Mouse (Mus musculus): ENCODE data around the gene Slc50a1. TPM values are rescaled to one million over a fixed set of nuclear protein-coding genes. Genes with fewer than 3 reads are reported as not detected.

Gene Slc50a1
- polyA plus RNA-seq (2011; ENCODE audit: insufficient read length, low read depth, missing spikeins), result 91.5 and 103 TPM in 2 replicates

DNA sequence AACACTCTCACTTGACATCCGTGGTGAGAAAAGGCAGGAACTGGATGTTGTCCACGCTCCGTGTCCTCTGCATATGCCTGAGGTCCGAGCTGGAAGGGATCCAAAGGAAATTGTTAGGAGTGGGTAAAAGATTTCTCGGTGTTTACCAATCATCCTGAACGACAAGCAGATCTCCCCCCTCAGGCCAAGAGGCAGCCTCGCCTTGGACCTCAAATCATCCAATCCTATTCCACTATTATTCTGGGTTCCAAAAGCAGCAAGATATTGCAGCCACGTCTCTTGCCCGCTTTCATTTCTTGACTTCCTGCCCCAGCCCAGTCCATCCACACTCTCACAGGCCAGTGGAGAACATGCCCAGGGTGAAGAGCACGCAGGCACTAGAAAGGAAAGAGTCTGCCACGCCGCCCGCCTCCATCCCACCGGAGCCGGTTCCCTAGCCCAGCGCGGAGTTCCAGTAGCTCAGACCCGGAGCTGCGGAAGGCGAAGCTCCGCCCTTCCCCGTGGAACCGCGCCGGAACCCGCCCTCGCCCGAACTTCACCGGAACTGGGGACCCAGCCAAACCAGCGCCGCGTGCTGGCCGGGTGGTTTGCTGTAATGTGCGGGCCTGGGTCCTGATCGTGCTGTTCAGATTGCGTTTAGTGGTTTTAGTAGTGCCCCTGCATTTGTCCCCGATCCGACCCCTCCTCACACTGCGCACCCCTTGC is at the start of gene Slc50a1:
Gene Slc50a1, minus strand, starts transcription at position 520 of the 705 bp plus-strand sequence.
- peaks cover 4% of the 10 kb centered on the region; the same call in 1 of the 2 replicates for H3K4me1 ChIP-seq (ENCODE audit: control insufficient read depth, insufficient read depth, low read length)
- TF ChIP-seq POLR2A (IDR thresholded peaks at IDR 0.05; ENCODE audit: low read depth, low read length), result peak; percentile 88
- peak; percentile 16; the same call in 1 of the 2 replicates for TF ChIP-seq CTCF (IDR thresholded peaks at IDR 0.05; ENCODE audit: borderline replicate concordance, insufficient read depth, low read length)
- peak within 1 kb of the TSS; percentile 78 for H3K27ac ChIP-seq (ENCODE audit: insufficient read depth, low read length)
- peak within 1 kb of the TSS; percentile 55 for H3K4me3 ChIP-seq (ENCODE audit: insufficient read depth, low read length)

GRCm38 (mm10) chr3:89319591-89320350 is 49.4 kb upstream of the Slc50a1 start:
- H3K27ac ChIP-seq (ENCODE audit: insufficient read depth, low read length), result no peak overlapping the region
- 0 out of 2 replicates have a peak overlapping the region, but pooled peaks have one; percentile 10 for H3K4me3 ChIP-seq (ENCODE audit: insufficient read depth, low read length)
- no peak for TF ChIP-seq POLR2A (IDR thresholded peaks at IDR 0.05; ENCODE audit: low read depth, low read length)
- TF ChIP-seq CTCF (IDR thresholded peaks at IDR 0.05; ENCODE audit: borderline replicate concordance, insufficient read depth, low read length), result no peak
- no peaks in the 10 kb centered on the region for H3K4me1 ChIP-seq (ENCODE audit: control insufficient read depth, insufficient read depth, low read length)

DNA sequence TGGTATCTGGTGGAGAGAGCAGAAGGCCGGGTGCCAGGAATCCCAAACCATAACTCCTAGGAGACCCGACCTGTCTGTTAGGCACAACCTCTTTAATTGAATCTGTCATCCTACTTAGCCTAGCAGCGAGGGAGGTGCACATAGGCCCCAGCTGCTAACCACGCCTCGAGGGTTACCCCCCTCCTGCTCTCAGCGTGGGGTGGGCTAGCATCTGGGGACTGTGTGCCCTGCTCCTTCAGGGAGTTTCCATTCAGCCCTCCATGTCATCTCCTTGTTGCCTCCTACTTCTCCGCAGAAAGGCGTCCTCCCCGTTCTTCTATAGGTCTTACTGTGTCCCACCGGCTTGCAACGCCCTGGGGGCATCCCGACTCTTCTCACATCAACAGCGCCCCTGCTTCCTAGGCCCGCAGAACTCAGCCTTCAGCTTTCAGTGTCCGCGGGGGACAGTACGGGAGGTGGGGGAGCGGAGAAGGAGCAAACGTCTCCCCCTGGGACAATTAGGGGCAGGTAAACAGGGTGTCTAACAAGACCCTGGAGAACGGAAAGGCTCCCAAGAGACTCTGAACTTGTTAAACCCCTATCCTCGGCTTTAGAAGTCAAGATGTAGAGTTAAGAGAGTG is 48.7 kb upstream of the Slc50a1 start:
- Histone ChIP-seq H3K4me1 (ENCODE audit: control insufficient read depth, insufficient read depth, low read length) (no peaks in the 10 kb centered on the region), H3K4me3 (ENCODE audit: insufficient read depth, low read length) (no peak overlapping the region), H3K27ac (ENCODE audit: insufficient read depth, low read length) (no peak overlapping the region)
- TF ChIP-seq CTCF (IDR thresholded peaks at IDR 0.05; ENCODE audit: borderline replicate concordance, insufficient read depth, low read length), result no peak
- TF ChIP-seq POLR2A (IDR thresholded peaks at IDR 0.05; ENCODE audit: low read depth, low read length), result no peak

- no peaks in the 10 kb centered on the region for H3K4me1 ChIP-seq (ENCODE audit: control insufficient read depth, insufficient read depth, low read length)
- no peak overlapping the region for H3K4me3 ChIP-seq (ENCODE audit: insufficient read depth, low read length)
- H3K27ac ChIP-seq (ENCODE audit: insufficient read depth, low read length), result no peak overlapping the region
- TF ChIP-seq CTCF (IDR thresholded peaks at IDR 0.05; ENCODE audit: borderline replicate concordance, insufficient read depth, low read length), result no peak
- no peak for TF ChIP-seq POLR2A (IDR thresholded peaks at IDR 0.05; ENCODE audit: low read depth, low read length)
Observed at GRCm38 (mm10) chr3:89318316-89318715, 47.9 kb upstream of the Slc50a1 start.

GRCm38 (mm10) chr3:89317246-89317645 is 46.9 kb upstream of the Slc50a1 start:
- H3K4me1 ChIP-seq (ENCODE audit: control insufficient read depth, insufficient read depth, low read length), result no peaks in the 10 kb centered on the region
- no peak for TF ChIP-seq CTCF (IDR thresholded peaks at IDR 0.05; ENCODE audit: borderline replicate concordance, insufficient read depth, low read length)
- no peak for TF ChIP-seq POLR2A (IDR thresholded peaks at IDR 0.05; ENCODE audit: low read depth, low read length)
- no peak overlapping the region for H3K4me3 ChIP-seq (ENCODE audit: insufficient read depth, low read length)
- no peak overlapping the region for H3K27ac ChIP-seq (ENCODE audit: insufficient read depth, low read length)

- Histone ChIP-seq H3K4me3 (ENCODE audit: insufficient read depth, low read length) (no peak overlapping the region), H3K27ac (ENCODE audit: insufficient read depth, low read length) (no peak overlapping the region), H3K4me1 (ENCODE audit: control insufficient read depth, insufficient read depth, low read length) (no peaks in the 10 kb centered on the region)
- TF ChIP-seq CTCF (IDR thresholded peaks at IDR 0.05; ENCODE audit: borderline replicate concordance, insufficient read depth, low read length), result peak; percentile 87
- no peak for TF ChIP-seq POLR2A (IDR thresholded peaks at IDR 0.05; ENCODE audit: low read depth, low read length)
Observed at GRCm38 (mm10) chr3:89316833-89317232, 46.5 kb upstream of the Slc50a1 start.

DNA sequence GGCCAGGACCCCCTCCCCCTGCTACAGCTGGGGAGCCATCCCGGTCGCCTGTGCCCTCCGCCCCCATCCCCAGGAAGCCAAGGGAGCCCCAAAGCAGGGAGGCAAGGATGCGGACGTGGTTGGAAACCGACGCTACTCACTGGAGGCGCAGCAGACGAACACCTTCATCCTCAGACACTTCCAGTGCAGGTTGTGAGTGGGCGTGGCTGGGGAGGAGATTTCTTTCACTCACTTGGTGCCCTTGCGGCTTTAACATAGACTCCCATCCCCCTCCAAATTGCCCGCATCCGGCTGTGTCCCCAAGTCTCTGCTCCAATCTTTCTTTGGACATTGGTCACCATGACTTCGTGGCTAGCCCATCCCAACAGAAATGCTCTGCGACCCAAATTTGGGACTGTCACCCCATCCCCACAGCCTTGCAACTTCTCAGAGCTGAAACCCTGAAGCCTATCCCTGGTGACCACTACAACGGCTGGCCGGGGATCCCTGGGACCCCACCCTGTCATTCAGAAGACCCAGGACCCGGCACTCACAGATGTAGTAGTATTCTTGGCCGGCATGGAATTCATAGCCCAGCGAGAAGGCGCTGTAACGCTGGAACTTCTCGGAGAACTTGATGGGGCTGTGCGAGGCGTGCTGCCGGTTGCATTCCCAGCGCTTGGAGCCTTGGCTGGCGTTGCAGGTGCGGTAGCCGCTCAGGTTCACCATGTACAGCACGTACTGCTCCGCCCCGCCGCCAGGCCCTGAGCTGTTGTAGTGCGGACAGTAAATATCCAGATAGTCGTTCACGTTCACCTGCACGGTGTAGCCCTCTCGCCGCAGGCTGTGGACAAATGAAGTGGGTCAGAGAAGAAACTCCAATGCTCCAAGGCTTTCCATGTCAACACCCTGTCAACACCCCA is 45.8 kb upstream of the Slc50a1 start:
- no peak overlapping the region for H3K27ac ChIP-seq (ENCODE audit: insufficient read depth, low read length)
- TF ChIP-seq POLR2A (IDR thresholded peaks at IDR 0.05; ENCODE audit: low read depth, low read length) (no peak), CTCF (IDR thresholded peaks at IDR 0.05; ENCODE audit: borderline replicate concordance, insufficient read depth, low read length) (no peak)
- H3K4me3 ChIP-seq (ENCODE audit: insufficient read depth, low read length), result no peak overlapping the region
- no peaks in the 10 kb centered on the region for H3K4me1 ChIP-seq (ENCODE audit: control insufficient read depth, insufficient read depth, low read length)

DNA sequence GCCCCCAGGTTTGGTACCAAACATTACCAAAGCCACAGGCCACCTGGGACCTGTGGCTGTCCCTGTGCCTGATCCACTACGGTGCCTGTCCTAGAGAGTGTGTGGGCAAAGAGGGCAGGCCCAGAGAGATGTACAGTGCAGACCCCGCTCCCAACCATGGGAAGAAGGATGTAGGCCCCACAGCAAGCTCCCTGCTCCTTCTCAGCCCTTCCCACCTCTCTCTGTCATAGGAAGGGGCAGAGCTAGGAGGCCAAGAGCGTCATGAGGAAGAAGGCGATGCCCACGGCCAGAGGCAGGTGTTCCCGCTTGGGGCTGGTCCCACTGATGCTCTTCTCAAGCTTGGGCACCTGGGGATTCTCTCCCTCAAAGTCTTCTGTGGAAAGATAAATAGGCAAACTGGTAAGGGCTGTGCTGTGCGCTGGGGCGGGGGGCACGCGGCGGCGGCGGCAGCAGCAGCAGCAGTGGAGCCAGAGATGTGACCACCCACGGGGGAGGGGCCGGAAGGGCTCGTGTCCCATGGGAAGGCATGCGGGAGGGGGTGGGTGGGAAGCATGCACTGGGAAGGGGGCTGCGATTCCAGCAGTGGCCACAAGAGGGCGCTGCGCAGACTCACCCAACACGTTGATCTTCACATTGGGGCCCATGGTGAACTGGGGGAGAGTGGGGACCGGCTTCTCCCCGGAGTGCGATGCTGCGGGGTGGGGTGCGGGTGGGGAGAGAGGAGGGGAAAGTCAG is 45.0 kb upstream of the Slc50a1 start:
- H3K4me1 ChIP-seq (ENCODE audit: control insufficient read depth, insufficient read depth, low read length), result no peaks in the 10 kb centered on the region
- TF ChIP-seq POLR2A (IDR thresholded peaks at IDR 0.05; ENCODE audit: low read depth, low read length) (peak; percentile 24; the same call in 1 of the 2 replicates), CTCF (IDR thresholded peaks at IDR 0.05; ENCODE audit: borderline replicate concordance, insufficient read depth, low read length) (peak; percentile 93)
- H3K4me3 ChIP-seq (ENCODE audit: insufficient read depth, low read length), result no peak overlapping the region
- H3K27ac ChIP-seq (ENCODE audit: insufficient read depth, low read length), result no peak overlapping the region
